In the genomic region with DNA sequence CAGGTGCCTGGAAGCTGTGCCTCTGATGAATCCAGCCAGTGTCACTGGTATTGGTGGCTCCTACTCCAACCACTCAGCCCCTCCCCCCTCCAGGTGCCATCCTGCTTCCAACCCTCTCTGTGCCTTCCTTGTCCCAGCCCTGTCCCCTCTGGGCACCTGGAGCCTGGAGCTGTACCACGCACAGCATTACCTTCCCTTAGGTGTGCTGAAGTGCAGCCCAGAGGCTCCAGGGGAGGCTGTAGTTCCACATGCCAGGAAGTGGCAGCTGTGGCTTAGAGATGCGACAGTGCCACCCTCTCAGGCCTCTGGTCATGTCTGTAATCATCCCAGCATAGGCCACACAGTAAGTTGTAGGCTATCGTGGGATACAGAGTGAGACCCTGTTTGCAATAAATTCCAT, we compare ENCODE assay signal across 25 mouse cellular contexts. TPM values are rescaled to one million over a fixed set of nuclear protein-coding genes. Genes with fewer than 3 reads are reported as not detected.
DNase-seq lines count a peak whose midpoint lies in the region; ATAC-seq and TF ChIP-seq lines count a peak whose summit lies in the region.
"Had no signal": no experiment of that assay in that cellular context is flagged by ENCODE, and none has a peak within 500 bp of the region (broad histone marks: within the 10 kb centered on the region; RNA-seq: fewer than 3 reads in every experiment).

No protein-coding gene starts in this region.

- no peak for TF ChIP-seq EP300 in heart, postnatal 0 days (IDR thresholded peaks at IDR 0.05; ENCODE audit: low read depth)

- peak overlapping the region; percentile 43; the same call in 1 of the 2 replicates for H3K27ac ChIP-seq in heart, postnatal 0 days (ENCODE audit: low read depth)
- H3K27ac ChIP-seq: heart, adult 2 months; heart, embryonic 13.5 days; hindbrain, embryonic 15.5 days; intestine, embryonic 15.5 days; layer of hippocampus, adult 2 months; macrophage had no signal

- intact Hi-C loops in heart, postnatal 10 days (cut with DNase I), result no loop called here

- DNase-seq in heart, postnatal 0 days (ENCODE audit: low spot score), result no peak
- no peak for DNase-seq in heart, postnatal 10 days
- peak; percentile 37 to 59 for DNase-seq in thymus, adult 18-20 months
- peak; percentile 60 to 71 for DNase-seq in thymus, postnatal 36 days
- no peak for DNase-seq in c-Kit-positive CD71-positive TER-119-positive erythroid progenitor cells, embryonic 14.5 days (ENCODE audit: low spot score)
- no peak for DNase-seq in retina, postnatal 1 day
- DNase-seq in adrenal gland, postnatal 4 days (ENCODE audit: low spot score in 2 of 2), result no peak
- DNase-seq: adrenal gland, adult 2 months; cerebellum, adult 9-11 months; gastrocnemius, postnatal 25 days; heart, adult 2 months; kidney, adult 8-10 months; kidney, postnatal 25 days; right cerebral cortex, postnatal 25 days had no signal

- no peak overlapping the region for H3K4me2 ChIP-seq in heart, postnatal 0 days (ENCODE audit: low read depth, low read length)
- H3K4me2 ChIP-seq: heart, embryonic 13.5 days; hindbrain, embryonic 15.5 days; intestine, embryonic 15.5 days; midbrain, embryonic 11.5 days had no signal

- H3K27me3 ChIP-seq in heart, postnatal 0 days (ENCODE audit: control insufficient read depth, insufficient read depth, low read length), result no peaks in the 10 kb centered on the region
- H3K27me3 ChIP-seq: hindbrain, embryonic 15.5 days; intestine, embryonic 15.5 days had no signal

- ATAC-seq in heart, postnatal 0 days (ENCODE audit: insufficient read depth, low read depth), result no peak
- ATAC-seq in common myeloid progenitor, adult 5-6 weeks (replicated peaks; ENCODE audit: low read depth, poor library complexity, severe bottlenecking), result peak; percentile 31; the same call in 1 of the 2 replicates
- ATAC-seq: intestine, embryonic 15.5 days; lung, postnatal 0 days had no signal

- 73% methylated on average over 3 of the region's 3 CpGs for WGBS in heart, postnatal 0 days

- no peaks in the 10 kb centered on the region for H3K4me1 ChIP-seq in heart, postnatal 0 days (ENCODE audit: control insufficient read depth, insufficient read depth)
- H3K4me1 ChIP-seq: heart, embryonic 13.5 days; hindbrain, embryonic 15.5 days; intestine, embryonic 15.5 days had no signal

- H3K36me3 ChIP-seq in heart, postnatal 0 days (replicated peaks; ENCODE audit: control insufficient read depth, insufficient read depth, low read length), result no peaks in the 10 kb centered on the region
- H3K36me3 ChIP-seq: heart, embryonic 13.5 days; hindbrain, embryonic 15.5 days; intestine, embryonic 15.5 days had no signal

- no peak overlapping the region for H3K4me3 ChIP-seq in heart, postnatal 0 days (ENCODE audit: low read depth, low read length)
- H3K4me3 ChIP-seq: heart, adult 2 months; heart, embryonic 13.5 days; hindbrain, embryonic 15.5 days; intestine, embryonic 15.5 days; layer of hippocampus, adult 2 months had no signal

- no peak for TF ChIP-seq CTCF in heart, postnatal 0 days (IDR thresholded peaks at IDR 0.05; ENCODE audit: low read depth)

- no peaks in the 10 kb centered on the region for H3K9me3 ChIP-seq in heart, postnatal 0 days (replicated peaks; ENCODE audit: control insufficient read depth, low read length)
- H3K9me3 ChIP-seq: heart, embryonic 13.5 days; hindbrain, embryonic 15.5 days; intestine, embryonic 15.5 days had no signal

- no peak overlapping the region for H3K9ac ChIP-seq in heart, postnatal 0 days (replicated peaks; ENCODE audit: low read depth, low read length)
- H3K9ac ChIP-seq: heart, embryonic 13.5 days; hindbrain, embryonic 15.5 days; intestine, embryonic 15.5 days had no signal

RNA-seq across cellular contexts. Expression of a gene that starts 15.6 kb away (rescaled TPM):
- 13.5 and 18.9 TPM in 2 replicates for total RNA-seq in heart, postnatal 0 days (2014; rRNA removed; ENCODE audit: low replicate concordance)
- polyA plus RNA-seq in heart, postnatal 0 days (2015; fragmentation: Nextera tagmentation; extraction: Ambion mirVana), result 23.7 and 25.7 TPM in 2 replicates
- 10 to 100 TPM; 35.2 to 41.5 TPM for total RNA-seq in heart, postnatal 10 days (2021)
- total RNA-seq in common myeloid progenitor, adult 5-6 weeks (2017), result 22.7 and 54.2 TPM in 2 replicates
- 10 to 100 TPM; 62.1 to 65.9 TPM for total RNA-seq in adrenal gland, postnatal 4 days (2021)

RNA-seq across cellular contexts. Expression of a gene that starts 40.5 kb away (rescaled TPM):
- 42.1 and 46.5 TPM in 2 replicates for total RNA-seq in heart, postnatal 0 days (2014; rRNA removed; ENCODE audit: low replicate concordance)
- 23.8 and 27.8 TPM in 2 replicates for polyA plus RNA-seq in heart, postnatal 0 days (2015; fragmentation: Nextera tagmentation; extraction: Ambion mirVana)
- 1 to 10 TPM; 7.3 to 9.8 TPM for total RNA-seq in heart, postnatal 10 days (2021)
- 13.0 and 15.4 TPM in 2 replicates for total RNA-seq in common myeloid progenitor, adult 5-6 weeks (2017)
- 10 to 100 TPM; 11.7 TPM for total RNA-seq in adrenal gland, postnatal 4 days (2021)

RNA-seq across cellular contexts. Expression of a gene that starts 47.6 kb away (rescaled TPM):
- not detected in 2 replicates for total RNA-seq in heart, postnatal 0 days (2014; rRNA removed; ENCODE audit: low replicate concordance)
- polyA plus RNA-seq in heart, postnatal 0 days (2015; fragmentation: Nextera tagmentation; extraction: Ambion mirVana), result 0.12 and 0.18 TPM in 2 replicates
- total RNA-seq in heart, postnatal 10 days (2021), result not detected
- total RNA-seq in common myeloid progenitor, adult 5-6 weeks (2017), result not detected in 2 replicates
- total RNA-seq in adrenal gland, postnatal 4 days (2021), result under 1 TPM in 1 of 2 experiments, not detected in 1; 0.31 TPM
- total RNA-seq: gastrocnemius, postnatal 25 days; heart, adult 2 months; hematopoietic stem cell, adult 5-6 weeks; liver, adult 2 months; neutrophil, adult 5-6 weeks had no signal
- polyA plus RNA-seq: heart, embryonic 13.5 days; liver, adult 2 months; macrophage had no signal

RNA-seq across cellular contexts. Expression of a gene that starts 52.4 kb away (rescaled TPM):
- total RNA-seq in heart, postnatal 0 days (2014; rRNA removed; ENCODE audit: low replicate concordance), result 0.65 and 4.9 TPM in 2 replicates
- 1.3 and 1.6 TPM in 2 replicates for polyA plus RNA-seq in heart, postnatal 0 days (2015; fragmentation: Nextera tagmentation; extraction: Ambion mirVana)
- total RNA-seq in heart, postnatal 10 days (2021), result 1 to 10 TPM; 6.4 to 6.7 TPM
- total RNA-seq in common myeloid progenitor, adult 5-6 weeks (2017), result not detected in 2 replicates
- total RNA-seq in adrenal gland, postnatal 4 days (2021), result 10 to 100 TPM; 11.1 to 11.7 TPM
- total RNA-seq: hematopoietic stem cell, adult 5-6 weeks; liver, adult 2 months; neutrophil, adult 5-6 weeks had no signal
- polyA plus RNA-seq: macrophage had no signal

Comparison
In these comparisons a context has a peak if more than half of its experiments do, and no peak if none do; other contexts are left out.
1. DNase-seq: peak in thymus, adult 18-20 months (2 of 2) and thymus, postnatal 36 days (2 of 2); none in heart, postnatal 0 days (single experiment), heart, postnatal 10 days (0 of 2), c-Kit-positive CD71-positive TER-119-positive erythroid progenitor cells, embryonic 14.5 days (single experiment), retina, postnatal 1 day (single experiment) and adrenal gland, postnatal 4 days (0 of 2).